Mouse (Mus musculus) bone marrow macrophage, adult 2 months (primary cell): ENCODE data around the gene Pgbd5.

Source experiments
- CTCF ChIP-seq: IDR thresholded peaks from 2 replicates; pipeline ENCODE4 v1.5.1; 2012; ENCODE audit warnings: low read depth, mild to moderate bottlenecking, low read length, moderate library complexity
- POLR2A ChIP-seq: IDR thresholded peaks from 2 replicates; pipeline ENCODE4 v1.6.1; 2012; ENCODE audit warnings: mild to moderate bottlenecking, low read depth, low read length, borderline replicate concordance

GRCm38 (mm10) chr8:124415789-124416188, 23.7 kb downstream of the Pgbd5 start:
- TF ChIP-seq CTCF: no peak
- no peak for TF ChIP-seq POLR2A
